Mouse (Mus musculus) heart, postnatal 0 days (tissue): ENCODE results near the gene Tesk2.

Experiments
- CTCF ChIP-seq: IDR thresholded peaks from 2 replicates; pipeline ENCODE4 v1.5.1; 2016; ENCODE audit warnings: antibody characterized with exemption, control low read depth, low read depth
- EP300 ChIP-seq: IDR thresholded peaks from 2 replicates; pipeline ENCODE4 v1.6.1; 2016; ENCODE audit warnings: antibody characterized with exemption, low read depth

GRCm38 (mm10) chr4:116787985-116788760 lies 67.4 kb downstream of the Tesk2 start:
- TF ChIP-seq CTCF (peak; percentile 23), EP300 (no peak)
